In the genomic region with DNA sequence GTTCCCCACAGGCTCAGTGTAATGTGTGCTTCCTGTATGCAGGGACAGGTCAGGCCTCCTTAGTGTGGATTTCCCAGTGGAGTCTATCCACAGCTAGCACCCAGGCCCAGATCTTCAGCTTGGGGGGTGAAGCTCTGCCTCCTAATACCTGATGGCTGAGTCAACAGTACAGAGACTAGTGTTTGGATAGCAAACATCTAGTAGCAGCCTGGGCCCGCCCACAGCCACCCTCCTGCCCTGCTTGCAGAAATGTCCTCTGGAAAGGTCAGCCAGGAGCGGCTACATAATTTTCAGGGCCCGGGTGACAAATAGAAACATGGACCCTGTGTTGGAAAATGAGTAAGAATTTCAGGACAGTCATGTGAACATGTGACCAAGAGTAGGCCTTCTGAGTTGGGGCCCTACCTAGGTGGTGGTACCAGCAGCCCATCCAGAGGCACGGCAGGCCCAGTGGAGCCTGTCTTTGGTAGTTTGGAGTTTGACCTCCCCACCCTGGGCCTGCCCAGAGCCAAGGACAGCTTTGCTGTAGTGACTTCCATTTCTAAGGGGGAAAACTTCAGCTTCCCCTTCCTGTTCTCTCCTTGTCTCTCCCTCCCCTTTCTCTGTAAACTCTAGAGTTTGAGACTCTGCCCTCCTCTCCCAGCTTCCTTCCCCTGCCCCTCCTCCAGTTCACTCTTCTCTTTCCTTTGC, we compare ENCODE assay signal across 8 mouse cellular contexts. TPM values are rescaled to one million over a fixed set of nuclear protein-coding genes. Genes with fewer than 3 reads are reported as not detected.
DNase-seq lines count a peak whose midpoint lies in the region; ATAC-seq and TF ChIP-seq lines count a peak whose summit lies in the region.

No protein-coding gene starts in this region.

- no peak overlapping the region for H3K4me3 ChIP-seq in hindbrain, postnatal 0 days (ENCODE audit: low read length)
- no peak overlapping the region for H3K4me3 ChIP-seq in liver, embryonic 15.5 days (replicated peaks)

- peak overlapping the region; percentile 45; the same call in 1 of the 2 replicates for H3K27ac ChIP-seq in hindbrain, postnatal 0 days
- peak overlapping the region; percentile 79 for H3K27ac ChIP-seq in liver, embryonic 15.5 days (replicated peaks)

- 56% methylated on average over 4 of the region's 4 CpGs for WGBS in hindbrain, postnatal 0 days
- 42% methylated on average over 4 of the region's 4 CpGs for WGBS in liver, embryonic 15.5 days (ENCODE audit: insufficient replicate concordance)

- peak; percentile 49 for DNase-seq in NIH3T3 (ENCODE audit: low read depth)
- DNase-seq in hindbrain, postnatal 0 days (ENCODE audit: low spot score) = no peak
- peak; percentile 44 for DNase-seq in skeletal muscle tissue, adult 2 months (ENCODE audit: low read depth, low spot score)
- DNase-seq in T-cell, adult 2 months (ENCODE audit: low spot score) = no peak
- no peak for DNase-seq in frontal cortex, postnatal 25 days (ENCODE audit: low spot score in 2 of 2)
- DNase-seq in spleen, postnatal 14 days (ENCODE audit: low spot score in 2 of 2) = no peak

- no peaks in the 10 kb centered on the region for H3K36me3 ChIP-seq in hindbrain, postnatal 0 days (ENCODE audit: insufficient read depth, low read length)
- H3K36me3 ChIP-seq in liver, embryonic 15.5 days (replicated peaks) = no peaks in the 10 kb centered on the region

- H3K4me1 ChIP-seq in hindbrain, postnatal 0 days (ENCODE audit: insufficient read depth, low read length) = peaks cover 27% of the 10 kb centered on the region
- peaks cover 73% of the 10 kb centered on the region for H3K4me1 ChIP-seq in liver, embryonic 15.5 days (replicated peaks)

- H3K4me2 ChIP-seq in hindbrain, postnatal 0 days (ENCODE audit: low read depth, low read length) = no peak overlapping the region
- peak overlapping the region; percentile 8; the same call in 1 of the 2 replicates for H3K4me2 ChIP-seq in liver, embryonic 15.5 days

- no peak overlapping the region for H3K9ac ChIP-seq in hindbrain, postnatal 0 days (replicated peaks; ENCODE audit: low read length)
- no peak overlapping the region for H3K9ac ChIP-seq in liver, embryonic 15.5 days

- no peaks in the 10 kb centered on the region for H3K9me3 ChIP-seq in hindbrain, postnatal 0 days (ENCODE audit: low read length)
- H3K9me3 ChIP-seq in liver, embryonic 15.5 days (replicated peaks) = no peaks in the 10 kb centered on the region

- no peaks in the 10 kb centered on the region for H3K27me3 ChIP-seq in hindbrain, postnatal 0 days (ENCODE audit: insufficient read depth, low read length)
- no peaks in the 10 kb centered on the region for H3K27me3 ChIP-seq in liver, embryonic 15.5 days

- TF ChIP-seq CTCF in hindbrain, postnatal 0 days (IDR thresholded peaks at IDR 0.05; ENCODE audit: low read depth) = no peak

- ATAC-seq in common myeloid progenitor, adult 5-6 weeks (replicated peaks; ENCODE audit: low read depth, poor library complexity, severe bottlenecking) = peak; percentile 17; the same call in 1 of the 2 replicates
- ATAC-seq in hindbrain, postnatal 0 days = no peak
- peak; percentile 67 for ATAC-seq in liver, embryonic 15.5 days (ENCODE audit: insufficient read depth)

RNA-seq across cellular contexts. Expression of a gene that starts 32.5 kb away (rescaled TPM):
- total RNA-seq in common myeloid progenitor, adult 5-6 weeks (2017) = 17.8 and 20.4 TPM in 2 replicates
- 25.8 and 29.7 TPM in 2 replicates for total RNA-seq in hindbrain, postnatal 0 days (2014; rRNA removed)
- polyA plus RNA-seq in hindbrain, postnatal 0 days (2015; fragmentation: Nextera tagmentation; extraction: Ambion mirVana) = 8.4 and 10.3 TPM in 2 replicates
- 5.6 and 7.4 TPM in 2 replicates for polyA plus RNA-seq in liver, embryonic 15.5 days (2015; fragmentation: Nextera tagmentation; extraction: Ambion mirVana)

RNA-seq across cellular contexts. Expression of a gene that starts 58.0 kb away (rescaled TPM):
- 233 and 240 TPM in 2 replicates for total RNA-seq in common myeloid progenitor, adult 5-6 weeks (2017)
- total RNA-seq in hindbrain, postnatal 0 days (2014; rRNA removed) = 126 and 161 TPM in 2 replicates
- 152 and 158 TPM in 2 replicates for polyA plus RNA-seq in hindbrain, postnatal 0 days (2015; fragmentation: Nextera tagmentation; extraction: Ambion mirVana)
- 175 and 206 TPM in 2 replicates for polyA plus RNA-seq in liver, embryonic 15.5 days (2015; fragmentation: Nextera tagmentation; extraction: Ambion mirVana)

Comparison
In these comparisons a context has a peak if more than half of its experiments do, and no peak if none do; other contexts are left out.
1. DNase-seq: peak in NIH3T3 (single experiment) and skeletal muscle tissue, adult 2 months (single experiment); none in hindbrain, postnatal 0 days (single experiment), T-cell, adult 2 months (single experiment), frontal cortex, postnatal 25 days (0 of 2) and spleen, postnatal 14 days (0 of 2).